Mouse (Mus musculus) midbrain, postnatal 0 days (tissue): ENCODE results near the gene Olfr788. TPM values are rescaled to one million over a fixed set of nuclear protein-coding genes. Genes with fewer than 3 reads are reported as not detected.

Experiments used
- ATAC-seq: fragments of 200-750 bp; cut with Nextera tagmentation; 2 replicates; pipeline ENCODE4 v1.8.0; 2017; ENCODE audit warnings: moderate number of reproducible peaks, mild to moderate bottlenecking, moderate TSS enrichment, moderate library complexity; ENCODE audit not compliant: low FRiP score
- DNase-seq: peaks from one replicate; pipeline ENCODE4 v3.0.0-alpha.2; 2015; ENCODE audit warnings: low spot score
- H3K27ac ChIP-seq: fragments of 300-500 bp; sonication (generic); 2 replicates; pipeline ENCODE4 v1.5.1; 2014; ENCODE audit warnings: low read depth, mild to moderate bottlenecking, low read length, mixed read lengths
- H3K27me3 ChIP-seq: fragments of 300-500 bp; sonication (generic); 2 replicates; pipeline ENCODE4 v1.6.1; 2014; ENCODE audit warnings: low read length, control low read depth, mixed read lengths; ENCODE audit not compliant: insufficient read depth
- H3K36me3 ChIP-seq: fragments of 300-500 bp; sonication (generic); 2 replicates; pipeline ENCODE4 v1.6.1; 2014; ENCODE audit warnings: low read length, control low read depth, mixed read lengths; ENCODE audit not compliant: insufficient read depth
- H3K4me1 ChIP-seq: fragments of 300-500 bp; sonication (generic); 2 replicates; pipeline ENCODE4 v1.6.1; 2014; ENCODE audit warnings: mild to moderate bottlenecking, control low read depth, antibody characterized with exemption, low read length, mixed read lengths; ENCODE audit not compliant: insufficient read depth
- H3K4me2 ChIP-seq: fragments of 300-500 bp; sonication (generic); 2 replicates; pipeline ENCODE4 v1.6.1; 2014; ENCODE audit warnings: low read depth, mild to moderate bottlenecking, low read length, mixed read lengths; ENCODE audit not compliant: poor library complexity, severe bottlenecking
- H3K4me3 ChIP-seq: fragments of 300-500 bp; sonication (generic); 2 replicates; pipeline ENCODE4 v1.5.1; 2014; ENCODE audit warnings: low read depth, mild to moderate bottlenecking, low read length, moderate library complexity
- H3K9ac ChIP-seq: fragments of 300-500 bp; sonication (generic); replicated peaks from 2 replicates; pipeline ENCODE4 v1.6.1; 2014; ENCODE audit warnings: mild to moderate bottlenecking, low read length, moderate library complexity, mixed read lengths; ENCODE audit not compliant: poor library complexity, severe bottlenecking
- H3K9me3 ChIP-seq: fragments of 300-500 bp; sonication (generic); 2 replicates; pipeline ENCODE4 v1.6.1; 2016; ENCODE audit warnings: low read length, control low read depth
- CTCF ChIP-seq: IDR thresholded peaks from 2 replicates; pipeline ENCODE4 v1.5.1; 2016; ENCODE audit warnings: antibody characterized with exemption, mild to moderate bottlenecking
- WGBS: fragments of 180-500 bp; shearing (Covaris S2); extraction: QIAGEN DNeasy Blood & Tissue Kit; methylation state at CpG from one replicate; pipeline ENCODE4 v1.1.7; 2014; 5-methylcytosine and 5-hydroxymethylcytosine counted together
- polyA plus RNA-seq: library from polyadenylated mRNA; unstranded; fragments of >200 nt; fragmentation: Nextera tagmentation; extraction: Ambion mirVana; gene quantifications from 2 replicates; pipeline ENCODE4 v1.2.1, GENCODE M21; 2015
- total RNA-seq: library from RNA; depleted of rRNA; stranded (reverse); fragments of >200 nt; gene quantifications from 2 replicates; pipeline ENCODE4 v1.2.3, GENCODE M21; 2014; rRNA removed

The Olfr788 gene
- total and polyA plus RNA-seq, 2 experiments from 2014 or later, result not detected

DNA sequence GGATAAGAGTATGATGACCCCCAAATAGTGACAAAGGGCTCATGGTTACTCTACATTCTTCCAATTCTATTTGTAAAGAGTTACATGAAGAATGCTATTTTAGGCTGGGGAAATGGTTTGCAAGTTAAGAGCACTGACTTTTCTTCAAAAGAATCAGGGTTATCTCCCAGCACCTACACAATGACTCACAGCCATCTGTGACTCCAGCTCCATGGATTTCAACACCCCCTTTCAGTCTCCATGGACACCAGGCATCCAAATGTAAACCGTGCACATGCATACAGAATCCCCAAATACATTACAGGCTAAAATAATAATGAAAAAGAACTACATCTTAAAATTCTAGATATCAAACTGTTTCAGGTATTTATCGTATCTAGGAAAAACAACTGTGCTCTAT is 19.3 kb downstream of the Olfr788 start:
- Histone ChIP-seq H3K9me3 (no peaks in the 10 kb centered on the region), H3K4me1 (no peaks in the 10 kb centered on the region), H3K27ac (no peak overlapping the region), H3K4me3 (no peak overlapping the region), H3K9ac (no peak overlapping the region), H3K4me2 (no peak overlapping the region), H3K36me3 (no peaks in the 10 kb centered on the region), H3K27me3 (no peaks in the 10 kb centered on the region)
- DNase-seq (no peak), ATAC-seq (no peak)
- no peak for TF ChIP-seq CTCF
- 77% methylated on average over 2 of the region's 2 CpGs for WGBS

DNA sequence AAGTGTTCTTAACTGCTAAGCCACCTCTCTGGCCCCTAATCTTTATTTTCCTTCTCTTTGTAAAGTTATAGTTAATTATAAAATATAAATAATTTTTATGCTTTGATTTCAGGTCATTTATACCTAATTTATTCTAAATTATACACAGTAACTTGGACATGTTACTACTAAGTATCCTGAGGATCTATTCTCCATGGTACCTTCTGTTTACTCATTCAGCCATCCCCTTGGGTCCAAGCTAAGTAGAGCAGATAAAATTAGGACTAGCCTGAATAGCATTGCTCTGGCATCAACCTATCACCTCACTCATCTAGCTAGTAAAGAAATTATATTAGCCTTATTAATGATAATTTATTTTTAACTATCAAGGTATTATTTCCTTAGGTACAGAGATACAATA is 27.4 kb downstream of the Olfr788 start, which contains the start of gene Olfr790:
Olfr790 (plus strand) TSS at position 301 of the 400 bp plus-strand sequence.
- DNase-seq (no peak), ATAC-seq (no peak)
- no peak within 1 kb of the TSS for H3K4me3 ChIP-seq
- no peak for TF ChIP-seq CTCF
- H3K4me1 ChIP-seq, result no peaks in the 10 kb centered on the region
- H3K27me3 ChIP-seq, result no peaks in the 10 kb centered on the region
- H3K9me3 ChIP-seq, result no peaks in the 10 kb centered on the region
- no peak within 1 kb of the TSS for H3K4me2 ChIP-seq
- no peaks in the 10 kb centered on the region for H3K36me3 ChIP-seq
- H3K9ac ChIP-seq, result no peak within 1 kb of the TSS
- H3K27ac ChIP-seq, result no peak within 1 kb of the TSS

- H3K9me3 ChIP-seq, result no peaks in the 10 kb centered on the region
- TF ChIP-seq CTCF, result no peak
- H3K9ac ChIP-seq, result no peak within 1 kb of the TSS
- no peak within 1 kb of the TSS for H3K4me3 ChIP-seq
- ATAC-seq (no peak), DNase-seq (no peak)
- no peaks in the 10 kb centered on the region for H3K27me3 ChIP-seq
- 65% methylated on average over 3 of the region's 3 CpGs for WGBS
- H3K4me2 ChIP-seq, result no peak within 1 kb of the TSS
- H3K27ac ChIP-seq, result no peak within 1 kb of the TSS
- no peaks in the 10 kb centered on the region for H3K36me3 ChIP-seq
- no peaks in the 10 kb centered on the region for H3K4me1 ChIP-seq
These were observed 50.7 kb downstream of the Olfr788 start, which contains the start of gene Olfr791 for GRCm38 (mm10) chr10:129521492-129521891. TSS of gene Olfr791 (plus strand) at chr10:129521792.

Other genes starting within 250 kb of the Olfr788 start
- gene Olfr774, start 234.8 kb upstream of the Olfr788 start, total RNA-seq, result not detected in 2 replicates
- not detected in 2 replicates for gene Olfr774, start 234.8 kb upstream of the Olfr788 start, polyA plus RNA-seq
- not detected in 2 replicates for gene Olfr775, start 222.6 kb upstream of the Olfr788 start, total RNA-seq
- gene Olfr775, start 222.6 kb upstream of the Olfr788 start, polyA plus RNA-seq, result not detected in 2 replicates
- gene Olfr776, start 211.9 kb upstream of the Olfr788 start, total RNA-seq, result not detected in 2 replicates
- not detected in 2 replicates for gene Olfr776, start 211.9 kb upstream of the Olfr788 start, polyA plus RNA-seq
- gene Olfr777, start 199.5 kb upstream of the Olfr788 start, total RNA-seq, result not detected in 2 replicates
- not detected in 2 replicates for gene Olfr777, start 199.5 kb upstream of the Olfr788 start, polyA plus RNA-seq
- gene Olfr780, start 152.9 kb upstream of the Olfr788 start, total RNA-seq, result not detected in 2 replicates
- gene Olfr780, start 152.9 kb upstream of the Olfr788 start, polyA plus RNA-seq, result not detected in 2 replicates
- gene Olfr781, start 142.1 kb upstream of the Olfr788 start, total RNA-seq, result not detected in 2 replicates
- not detected in 2 replicates for gene Olfr781, start 142.1 kb upstream of the Olfr788 start, polyA plus RNA-seq
- not detected in 2 replicates for gene Olfr782, start 122.1 kb upstream of the Olfr788 start, total RNA-seq
- not detected in 2 replicates for gene Olfr782, start 122.1 kb upstream of the Olfr788 start, polyA plus RNA-seq
- 0.66 and 0.82 TPM in 2 replicates for gene Olfr784, start 86.9 kb upstream of the Olfr788 start, total RNA-seq
- not detected in 2 replicates for gene Olfr784, start 86.9 kb upstream of the Olfr788 start, polyA plus RNA-seq
- not detected in 2 replicates for gene Olfr785, start 65.6 kb upstream of the Olfr788 start, total RNA-seq
- gene Olfr785, start 65.6 kb upstream of the Olfr788 start, polyA plus RNA-seq, result not detected in 2 replicates
- gene Olfr786, start 43.7 kb upstream of the Olfr788 start, total RNA-seq, result not detected in 2 replicates
- gene Olfr786, start 43.7 kb upstream of the Olfr788 start, polyA plus RNA-seq, result not detected in 2 replicates
- gene Olfr787, start 9.1 kb upstream of the Olfr788 start, total RNA-seq, result not detected in 2 replicates
- gene Olfr787, start 9.1 kb upstream of the Olfr788 start, polyA plus RNA-seq, result not detected in 2 replicates
- not detected in 2 replicates for gene Olfr789, start 13.8 kb downstream of the Olfr788 start, total RNA-seq
- gene Olfr789, start 13.8 kb downstream of the Olfr788 start, polyA plus RNA-seq, result not detected in 2 replicates
- not detected in 2 replicates for gene Olfr790, start 27.5 kb downstream of the Olfr788 start, total RNA-seq
- not detected in 2 replicates for gene Olfr790, start 27.5 kb downstream of the Olfr788 start, polyA plus RNA-seq
- gene Olfr791, start 50.8 kb downstream of the Olfr788 start, total RNA-seq, result not detected in 2 replicates
- not detected in 2 replicates for gene Olfr791, start 50.8 kb downstream of the Olfr788 start, polyA plus RNA-seq
- not detected in 2 replicates for gene Olfr792, start 68.2 kb downstream of the Olfr788 start, total RNA-seq
- gene Olfr792, start 68.2 kb downstream of the Olfr788 start, polyA plus RNA-seq, result not detected in 2 replicates
- gene Olfr794, start 96.7 kb downstream of the Olfr788 start, total RNA-seq, result not detected in 2 replicates
- not detected in 2 replicates for gene Olfr794, start 96.7 kb downstream of the Olfr788 start, polyA plus RNA-seq
- gene Olfr796, start 141.6 kb downstream of the Olfr788 start, total RNA-seq, result not detected in 2 replicates
- gene Olfr796, start 141.6 kb downstream of the Olfr788 start, polyA plus RNA-seq, result not detected in 2 replicates
- not detected in 2 replicates for gene Olfr798, start 156.9 kb downstream of the Olfr788 start, total RNA-seq
- gene Olfr798, start 156.9 kb downstream of the Olfr788 start, polyA plus RNA-seq, result not detected in 2 replicates
- not detected in 2 replicates for gene Olfr799, start 166.5 kb downstream of the Olfr788 start, total RNA-seq
- gene Olfr799, start 166.5 kb downstream of the Olfr788 start, polyA plus RNA-seq, result not detected in 2 replicates
- gene Olfr800, start 186.7 kb downstream of the Olfr788 start, total RNA-seq, result not detected in 2 replicates
- gene Olfr800, start 186.7 kb downstream of the Olfr788 start, polyA plus RNA-seq, result not detected in 2 replicates
- gene Olfr801, start 202.9 kb downstream of the Olfr788 start, total RNA-seq, result not detected in 2 replicates
- not detected in 2 replicates for gene Olfr801, start 202.9 kb downstream of the Olfr788 start, polyA plus RNA-seq
- gene Olfr802, start 217.2 kb downstream of the Olfr788 start, total RNA-seq, result not detected in 2 replicates
- gene Olfr802, start 217.2 kb downstream of the Olfr788 start, polyA plus RNA-seq, result 0.04 and 0.11 TPM in 2 replicates
- gene Olfr803, start 223.3 kb downstream of the Olfr788 start, total RNA-seq, result not detected in 2 replicates
- not detected in 2 replicates for gene Olfr803, start 223.3 kb downstream of the Olfr788 start, polyA plus RNA-seq
- gene Olfr804, start 232.2 kb downstream of the Olfr788 start, total RNA-seq, result not detected in 2 replicates
- not detected in 2 replicates for gene Olfr804, start 232.2 kb downstream of the Olfr788 start, polyA plus RNA-seq